Mouse (Mus musculus): ENCODE results near the gene Cped1. TPM values are rescaled to one million over a fixed set of nuclear protein-coding genes. Genes with fewer than 3 reads are reported as not detected.

Gene Cped1
- polyA plus RNA-seq, 1 experiment from 2014 or later: 41.8 TPM

GRCm38 (mm10) chr6:22001284-22001916, 15.7 kb downstream of the Cped1 start:
- H3K27ac ChIP-seq: peak overlapping the region; percentile 90
- no peaks in the 10 kb centered on the region for H3K27me3 ChIP-seq
- H3K36me3 ChIP-seq: no peaks in the 10 kb centered on the region
- H3K4me3 ChIP-seq (replicated peaks): no peak overlapping the region
- H3K9ac ChIP-seq: no peak overlapping the region
- no peaks in the 10 kb centered on the region for H3K9me3 ChIP-seq (replicated peaks)
- WGBS: 60% methylated on average over 5 of the region's 5 CpGs
- no peak overlapping the region for H3K4me2 ChIP-seq
- no peak for ATAC-seq (replicated peaks; ENCODE audit: low FRiP score)
- H3K4me1 ChIP-seq: peaks cover 69% of the 10 kb centered on the region

GRCm38 (mm10) chr6:22002521-22003199, 16.9 kb downstream of the Cped1 start:
- peaks cover 63% of the 10 kb centered on the region for H3K4me1 ChIP-seq
- ATAC-seq (replicated peaks; ENCODE audit: low FRiP score): no peak
- H3K36me3 ChIP-seq: no peaks in the 10 kb centered on the region
- no peak overlapping the region for H3K4me3 ChIP-seq (replicated peaks)
- H3K4me2 ChIP-seq: peak overlapping the region; percentile 26
- 44% methylated on average over 17 of the region's 17 CpGs for WGBS
- H3K9ac ChIP-seq: no peak overlapping the region
- H3K9me3 ChIP-seq (replicated peaks): no peaks in the 10 kb centered on the region
- H3K27ac ChIP-seq: peak overlapping the region; percentile 93
- H3K27me3 ChIP-seq: no peaks in the 10 kb centered on the region

GRCm38 (mm10) chr6:22003200-22003587, 17.5 kb downstream of the Cped1 start:
- WGBS: 15% methylated on average over 6 of the region's 6 CpGs
- Histone ChIP-seq H3K36me3 (no peaks in the 10 kb centered on the region), H3K27ac (peak overlapping the region; percentile 93), H3K4me3 (replicated peaks) (no peak overlapping the region), H3K27me3 (no peaks in the 10 kb centered on the region), H3K9ac (no peak overlapping the region), H3K9me3 (replicated peaks) (no peaks in the 10 kb centered on the region), H3K4me1 (peaks cover 58% of the 10 kb centered on the region), H3K4me2 (peak overlapping the region; percentile 26)
- peak; percentile 80 for ATAC-seq (replicated peaks; ENCODE audit: low FRiP score)

- 0 out of 2 replicates have a peak overlapping the region, but pooled peaks have one; percentile 26 for H3K4me2 ChIP-seq
Measured at GRCm38 (mm10) chr6:22003959-22004543, 18.3 kb downstream of the Cped1 start.

GRCm38 (mm10) chr6:22008346-22008745, 22.6 kb downstream of the Cped1 start:
- H3K4me3 ChIP-seq (replicated peaks): no peak overlapping the region
- H3K27me3 ChIP-seq: no peaks in the 10 kb centered on the region
- ATAC-seq (replicated peaks; ENCODE audit: low FRiP score): no peak
- H3K9ac ChIP-seq: no peak overlapping the region
- no peak overlapping the region for H3K4me2 ChIP-seq
- no peaks in the 10 kb centered on the region for H3K36me3 ChIP-seq
- peaks cover 27% of the 10 kb centered on the region for H3K4me1 ChIP-seq
- no peak overlapping the region for H3K27ac ChIP-seq
- no peaks in the 10 kb centered on the region for H3K9me3 ChIP-seq (replicated peaks)
- 92% methylated on average over 7 of the region's 7 CpGs for WGBS

More at GRCm38 (mm10) chr6:22003959-22004543, 18.3 kb downstream of the Cped1 start:
- Histone ChIP-seq H3K9me3 (replicated peaks) (no peaks in the 10 kb centered on the region), H3K9ac (no peak overlapping the region), H3K4me3 (replicated peaks) (no peak overlapping the region), H3K27me3 (no peaks in the 10 kb centered on the region), H3K27ac (peak overlapping the region; percentile 93), H3K4me1 (peaks cover 49% of the 10 kb centered on the region), H3K36me3 (no peaks in the 10 kb centered on the region)
- WGBS: 65% methylated on average over 10 of the region's 10 CpGs
- ATAC-seq (replicated peaks; ENCODE audit: low FRiP score): no peak

- Histone ChIP-seq H3K36me3 (0 out of 2 replicates have a peak, but pooled peaks cover 8% of the 10 kb centered on the region), H3K4me1 (peaks cover 15% of the 10 kb centered on the region), H3K9me3 (replicated peaks) (no peaks in the 10 kb centered on the region), H3K4me3 (replicated peaks) (no peak overlapping the region), H3K4me2 (no peak overlapping the region), H3K27ac (no peak overlapping the region), H3K27me3 (no peaks in the 10 kb centered on the region), H3K9ac (no peak overlapping the region)
- ATAC-seq (replicated peaks; ENCODE audit: low FRiP score): no peak
- 84% methylated on average over 12 of the region's 12 CpGs for WGBS
Measured at GRCm38 (mm10) chr6:22010258-22010657, 24.5 kb downstream of the Cped1 start.

GRCm38 (mm10) chr6:22010761-22011281, 25.1 kb downstream of the Cped1 start:
- Histone ChIP-seq H3K36me3 (0 out of 2 replicates have a peak, but pooled peaks cover 8% of the 10 kb centered on the region), H3K9ac (no peak overlapping the region), H3K4me1 (peaks cover 15% of the 10 kb centered on the region), H3K27ac (no peak overlapping the region), H3K4me2 (no peak overlapping the region), H3K4me3 (replicated peaks) (no peak overlapping the region), H3K9me3 (replicated peaks) (no peaks in the 10 kb centered on the region), H3K27me3 (no peaks in the 10 kb centered on the region)
- ATAC-seq (replicated peaks; ENCODE audit: low FRiP score): no peak
- 80% methylated on average over 11 of the region's 11 CpGs for WGBS

GRCm38 (mm10) chr6:22011546-22011945, 25.8 kb downstream of the Cped1 start:
- no peak overlapping the region for H3K27ac ChIP-seq
- no peaks in the 10 kb centered on the region for H3K9me3 ChIP-seq (replicated peaks)
- no peaks in the 10 kb centered on the region for H3K27me3 ChIP-seq
- no peak overlapping the region for H3K4me2 ChIP-seq
- H3K9ac ChIP-seq: no peak overlapping the region
- H3K4me1 ChIP-seq: peaks cover 19% of the 10 kb centered on the region
- no peak for ATAC-seq (replicated peaks; ENCODE audit: low FRiP score)
- WGBS: 67% methylated on average over 2 of the region's 2 CpGs
- H3K36me3 ChIP-seq: 0 out of 2 replicates have a peak, but pooled peaks cover 8% of the 10 kb centered on the region
- no peak overlapping the region for H3K4me3 ChIP-seq (replicated peaks)

- no peak for ATAC-seq (replicated peaks; ENCODE audit: low FRiP score)
- WGBS: 62% methylated on average over 5 of the region's 5 CpGs
Measured at GRCm38 (mm10) chr6:22012099-22012498, 26.4 kb downstream of the Cped1 start.

GRCm38 (mm10) chr6:22012501-22012900, 26.8 kb downstream of the Cped1 start:
- Histone ChIP-seq H3K4me2 (no peak overlapping the region), H3K27ac (no peak overlapping the region), H3K4me1 (peaks cover 19% of the 10 kb centered on the region), H3K36me3 (0 out of 2 replicates have a peak, but pooled peaks cover 8% of the 10 kb centered on the region), H3K9ac (no peak overlapping the region), H3K4me3 (replicated peaks) (no peak overlapping the region), H3K27me3 (no peaks in the 10 kb centered on the region), H3K9me3 (replicated peaks) (no peaks in the 10 kb centered on the region)
- ATAC-seq (replicated peaks; ENCODE audit: low FRiP score): no peak
- 66% methylated on average over 5 of the region's 5 CpGs for WGBS

More at GRCm38 (mm10) chr6:22012099-22012498, 26.4 kb downstream of the Cped1 start:
- H3K9ac ChIP-seq: no peak overlapping the region
- no peak overlapping the region for H3K27ac ChIP-seq
- H3K4me1 ChIP-seq: peaks cover 19% of the 10 kb centered on the region
- H3K4me2 ChIP-seq: no peak overlapping the region
- H3K27me3 ChIP-seq: no peaks in the 10 kb centered on the region
- H3K36me3 ChIP-seq: 0 out of 2 replicates have a peak, but pooled peaks cover 8% of the 10 kb centered on the region
- H3K9me3 ChIP-seq (replicated peaks): no peaks in the 10 kb centered on the region
- no peak overlapping the region for H3K4me3 ChIP-seq (replicated peaks)

- WGBS: 90% methylated on average over 3 of the region's 3 CpGs
- ATAC-seq (replicated peaks; ENCODE audit: low FRiP score): no peak
- Histone ChIP-seq H3K36me3 (0 out of 2 replicates have a peak, but pooled peaks cover 8% of the 10 kb centered on the region), H3K9me3 (replicated peaks) (no peaks in the 10 kb centered on the region), H3K4me3 (replicated peaks) (no peak overlapping the region), H3K9ac (no peak overlapping the region), H3K4me2 (no peak overlapping the region), H3K4me1 (peaks cover 22% of the 10 kb centered on the region), H3K27me3 (no peaks in the 10 kb centered on the region), H3K27ac (no peak overlapping the region)
Measured at GRCm38 (mm10) chr6:22013394-22013793, 27.7 kb downstream of the Cped1 start.
